Mouse (Mus musculus) forebrain, embryonic 16.5 days (tissue): ENCODE measurements around the gene Snrpd3. TPM values are rescaled to one million over a fixed set of nuclear protein-coding genes. Genes with fewer than 3 reads are reported as not detected.
"Not testable (repeated sequence)": the region's sequence is repeated elsewhere in the genome, so short reads cannot be mapped to it uniquely, and the experiment has no call there.

Source experiments
- ATAC-seq: fragments of 200-750 bp; cut with Nextera tagmentation; 2 replicates; pipeline ENCODE4 v1.8.0; 2017; ENCODE audit warnings: mild to moderate bottlenecking, moderate library complexity
- H3K27ac ChIP-seq: fragments of 300-500 bp; sonication (generic); 2 replicates; pipeline ENCODE4 v1.5.1; 2014; ENCODE audit warnings: low read length, control low read depth
- H3K27me3 ChIP-seq: fragments of 300-500 bp; sonication (generic); replicated peaks from 2 replicates; pipeline ENCODE4 v1.6.1; 2014; ENCODE audit warnings: low read length; ENCODE audit not compliant: control insufficient read depth, insufficient read depth
- H3K36me3 ChIP-seq: fragments of 300-500 bp; sonication (generic); 2 replicates; pipeline ENCODE4 v1.6.1; 2014; ENCODE audit not compliant: control insufficient read depth, insufficient read depth
- H3K4me1 ChIP-seq: fragments of 300-500 bp; sonication (generic); replicated peaks from 2 replicates; pipeline ENCODE4 v1.6.1; 2014; ENCODE audit warnings: low read length; ENCODE audit not compliant: control insufficient read depth, insufficient read depth
- H3K4me2 ChIP-seq: fragments of 300-500 bp; sonication (generic); 2 replicates; pipeline ENCODE4 v1.6.1; 2014; ENCODE audit warnings: mild to moderate bottlenecking, low read length, control low read depth
- H3K4me3 ChIP-seq: fragments of 300-500 bp; sonication (generic); replicated peaks from 2 replicates; pipeline ENCODE4 v1.5.1; 2014; ENCODE audit warnings: mild to moderate bottlenecking, low read length, control low read depth
- H3K9ac ChIP-seq: fragments of 300-500 bp; sonication (generic); replicated peaks from 2 replicates; pipeline ENCODE4 v1.6.1; 2014; ENCODE audit warnings: low read depth, low read length, control low read depth
- H3K9me3 ChIP-seq: fragments of 300-500 bp; sonication (generic); 2 replicates; pipeline ENCODE4 v1.6.1; 2016; ENCODE audit warnings: low read length; ENCODE audit not compliant: control insufficient read depth
- WGBS: fragments of 180-500 bp; shearing (Covaris S2); extraction: QIAGEN DNeasy Blood & Tissue Kit; methylation state at CpG from one replicate; pipeline ENCODE4 v1.1.7; 2014; 5-methylcytosine and 5-hydroxymethylcytosine counted together
- polyA plus RNA-seq: library from polyadenylated mRNA; unstranded; fragments of >200 nt; fragmentation: Nextera tagmentation; extraction: Ambion mirVana; gene quantifications from 2 replicates; pipeline ENCODE4 v1.2.1, GENCODE M21; 2015

Snrpd3 gene
- polyA plus RNA-seq, result 135 and 147 TPM in 2 replicates

- Histone ChIP-seq H3K27ac (peak within 1 kb of the TSS; percentile 98), H3K4me3 (peak within 1 kb of the TSS; percentile 58), H3K9ac (peak within 1 kb of the TSS; percentile 77), H3K4me2 (peak within 1 kb of the TSS; percentile 81), H3K36me3 (peaks cover 5% of the 10 kb centered on the region), H3K4me1 (peaks cover 36% of the 10 kb centered on the region), H3K9me3 (no peaks in the 10 kb centered on the region), H3K27me3 (no peaks in the 10 kb centered on the region)
- WGBS, result under 1% methylated on average over 42 of the region's 52 CpGs
- peak; percentile 96 for ATAC-seq
These were observed at the start of gene Snrpd3 for GRCm38 (mm10) chr10:75517073-75517757. Gene Snrpd3, plus strand, starts transcription at chr10:75517551.

GRCm38 (mm10) chr10:75473411-75473810 is 43.9 kb upstream of the Snrpd3 start:
- Histone ChIP-seq H3K9me3 (no peaks in the 10 kb centered on the region), H3K4me2 (no peak overlapping the region), H3K4me1 (peaks cover 4% of the 10 kb centered on the region; the same call in 1 of the 2 replicates), H3K4me3 (no peak overlapping the region), H3K27ac (no peak overlapping the region), H3K27me3 (no peaks in the 10 kb centered on the region), H3K9ac (no peak overlapping the region), H3K36me3 (no peaks in the 10 kb centered on the region)
- WGBS, result 84% methylated on average over 8 of the region's 8 CpGs
- ATAC-seq, result no peak

DNA sequence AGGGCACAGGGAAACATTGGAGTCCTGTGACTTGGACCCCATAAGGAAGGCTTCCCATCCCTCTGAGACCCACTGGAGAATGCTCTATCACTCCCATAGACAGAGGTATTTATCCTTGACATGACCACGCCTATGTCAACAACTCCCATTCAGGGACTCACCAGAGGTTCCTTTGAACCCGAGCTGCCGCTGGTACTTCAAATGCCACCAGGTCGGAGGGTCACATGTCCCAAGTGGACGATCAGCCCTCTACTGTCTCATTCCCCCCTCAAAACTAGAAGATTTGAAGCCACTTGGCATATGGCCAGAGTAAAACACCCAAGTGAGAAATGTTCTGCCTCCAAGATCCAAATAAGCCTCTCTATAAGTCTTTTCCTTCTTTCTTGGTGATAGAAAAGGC is 42.8 kb upstream of the Snrpd3 start:
- H3K9me3 ChIP-seq, result no peaks in the 10 kb centered on the region
- no peaks in the 10 kb centered on the region for H3K36me3 ChIP-seq
- H3K27me3 ChIP-seq, result no peaks in the 10 kb centered on the region
- WGBS, result 60% methylated on average over 5 of the region's 5 CpGs
- H3K9ac ChIP-seq, result no peak overlapping the region
- no peak overlapping the region for H3K4me3 ChIP-seq
- peak overlapping the region; percentile 60; the same call in 1 of the 2 replicates for H3K27ac ChIP-seq
- ATAC-seq, result no peak
- H3K4me1 ChIP-seq, result peaks cover 4% of the 10 kb centered on the region; the same call in 1 of the 2 replicates
- H3K4me2 ChIP-seq, result no peak overlapping the region

- H3K36me3 ChIP-seq, H3K4me1 ChIP-seq, H3K27me3 ChIP-seq, H3K4me3 ChIP-seq, H3K4me2 ChIP-seq, H3K9ac ChIP-seq, H3K9me3 ChIP-seq: not testable (repeated sequence)
- peak; percentile 79 for ATAC-seq
- peak overlapping the region; percentile 60; the same call in 1 of the 2 replicates for H3K27ac ChIP-seq
- WGBS, result 20% methylated on average over 4 of the region's 6 CpGs
These were observed 42.1 kb upstream of the Snrpd3 start for GRCm38 (mm10) chr10:75475139-75475850.

DNA sequence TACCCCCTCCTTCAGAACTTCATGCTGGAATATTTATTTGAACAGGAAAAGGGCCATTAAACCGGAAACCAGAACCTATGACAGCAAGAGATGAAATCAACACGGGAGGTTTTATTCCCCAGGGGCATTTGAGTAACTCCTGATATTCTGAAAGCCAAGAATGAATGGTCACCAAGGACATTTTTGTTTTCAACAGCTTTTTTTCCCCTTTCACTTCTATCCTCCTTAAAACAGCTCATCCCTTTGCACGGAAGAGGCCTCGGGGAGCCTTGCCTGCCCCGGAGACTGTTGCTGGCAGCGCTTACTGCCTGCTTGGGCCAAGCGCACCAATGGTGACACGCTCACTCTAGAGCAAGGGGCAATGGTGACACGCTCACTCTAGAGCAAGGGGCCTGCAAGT is 40.3 kb upstream of the Snrpd3 start:
- no peak for ATAC-seq
- H3K4me3 ChIP-seq, result no peak overlapping the region
- no peak overlapping the region for H3K4me2 ChIP-seq
- no peaks in the 10 kb centered on the region for H3K27me3 ChIP-seq
- WGBS, result 83% methylated on average over 9 of the region's 9 CpGs
- H3K27ac ChIP-seq, result no peak overlapping the region
- H3K36me3 ChIP-seq, result no peaks in the 10 kb centered on the region
- peaks cover 4% of the 10 kb centered on the region; the same call in 1 of the 2 replicates for H3K4me1 ChIP-seq
- no peaks in the 10 kb centered on the region for H3K9me3 ChIP-seq
- no peak overlapping the region for H3K9ac ChIP-seq

DNA sequence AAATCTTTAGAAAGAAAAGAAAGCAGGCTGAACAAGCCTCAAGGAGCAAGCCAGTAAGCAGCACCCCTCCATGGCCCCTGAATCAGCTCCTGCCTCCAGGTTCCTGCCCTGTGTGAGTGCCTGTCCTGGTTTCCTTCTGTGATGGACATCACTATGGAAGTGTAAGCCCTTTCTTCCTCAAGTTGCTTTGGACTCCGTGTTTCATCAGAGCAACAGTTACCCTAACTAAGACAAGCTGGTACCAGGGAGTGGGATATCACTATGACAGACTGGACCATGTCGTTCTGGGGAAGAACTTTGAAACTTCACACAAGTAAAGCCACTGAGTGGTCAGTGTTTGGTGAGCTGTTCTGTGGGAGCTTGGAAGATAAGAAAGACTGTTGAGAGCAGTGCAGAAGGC is 37.4 kb upstream of the Snrpd3 start:
- Histone ChIP-seq H3K27me3 (no peaks in the 10 kb centered on the region), H3K4me2 (no peak overlapping the region), H3K36me3 (no peaks in the 10 kb centered on the region), H3K4me3 (no peak overlapping the region), H3K27ac (no peak overlapping the region), H3K4me1 (peaks cover 2% of the 10 kb centered on the region; the same call in 1 of the 2 replicates), H3K9ac (no peak overlapping the region), H3K9me3 (no peaks in the 10 kb centered on the region)
- ATAC-seq, result no peak
- WGBS, result 83% methylated on average over 2 of the region's 2 CpGs

GRCm38 (mm10) chr10:75481703-75482102 is 35.6 kb upstream of the Snrpd3 start:
- H3K27me3 ChIP-seq, result no peaks in the 10 kb centered on the region
- WGBS, result 84% methylated on average over 4 of the region's 4 CpGs
- H3K9ac ChIP-seq, result no peak overlapping the region
- H3K4me3 ChIP-seq, result no peak overlapping the region
- H3K4me1 ChIP-seq, result no peaks in the 10 kb centered on the region
- no peak overlapping the region for H3K27ac ChIP-seq
- no peaks in the 10 kb centered on the region for H3K36me3 ChIP-seq
- H3K9me3 ChIP-seq, result no peaks in the 10 kb centered on the region
- no peak overlapping the region for H3K4me2 ChIP-seq
- ATAC-seq, result no peak

GRCm38 (mm10) chr10:75482271-75482670 is 35.1 kb upstream of the Snrpd3 start:
- 93% methylated on average over 5 of the region's 5 CpGs for WGBS
- H3K27ac ChIP-seq, result no peak overlapping the region

DNA sequence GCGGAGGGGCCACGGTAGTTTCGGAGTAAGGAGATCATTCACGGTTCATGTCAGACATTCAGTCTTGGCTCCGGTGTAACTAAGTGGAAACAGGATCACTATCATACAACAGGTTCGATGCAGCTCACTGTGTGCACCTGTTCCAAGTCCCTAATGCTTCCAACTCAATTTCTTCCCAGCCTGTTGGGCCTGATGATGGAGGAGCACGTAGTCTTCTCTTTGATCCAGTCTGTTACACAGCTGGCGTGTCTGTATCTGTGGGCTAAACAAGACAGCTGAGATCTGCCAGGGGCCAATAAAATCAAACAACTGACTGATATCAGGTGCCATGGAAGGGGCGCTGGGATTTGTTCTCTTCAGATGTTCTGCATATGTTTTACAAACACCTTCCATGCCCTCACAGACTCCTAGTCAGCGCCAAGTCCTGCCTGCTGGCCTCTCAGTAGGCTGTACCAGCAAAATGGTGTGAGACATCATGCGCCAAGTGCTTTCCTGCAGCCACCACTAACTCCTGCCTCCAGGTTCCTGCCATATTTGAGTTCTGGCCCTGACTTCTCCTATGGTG is 34.4 kb upstream of the Snrpd3 start:
- Histone ChIP-seq H3K27ac (no peak overlapping the region), H3K36me3 (no peaks in the 10 kb centered on the region), H3K4me1 (no peaks in the 10 kb centered on the region), H3K9ac (no peak overlapping the region), H3K4me2 (no peak overlapping the region), H3K9me3 (no peaks in the 10 kb centered on the region), H3K4me3 (no peak overlapping the region), H3K27me3 (no peaks in the 10 kb centered on the region)
- WGBS, result 81% methylated on average over 11 of the region's 11 CpGs
- ATAC-seq, result no peak

More at GRCm38 (mm10) chr10:75482271-75482670, 35.1 kb upstream of the Snrpd3 start:
- ATAC-seq, result no peak
- Histone ChIP-seq H3K4me2 (no peak overlapping the region), H3K4me3 (no peak overlapping the region), H3K9ac (no peak overlapping the region), H3K4me1 (no peaks in the 10 kb centered on the region), H3K36me3 (no peaks in the 10 kb centered on the region), H3K27me3 (no peaks in the 10 kb centered on the region), H3K9me3 (no peaks in the 10 kb centered on the region)
